Mouse (Mus musculus) duodenum, adult 2 months (tissue): ENCODE measurements around the gene Dpm1. TPM values are rescaled to one million over a fixed set of nuclear protein-coding genes. Genes with fewer than 3 reads are reported as not detected.

Experiments used
- polyA plus RNA-seq: library from polyadenylated mRNA; depleted of rRNA; stranded (reverse); fragments of >200 nt; gene quantifications from 2 replicates; pipeline ENCODE4 v1.2.3, GENCODE M21; 2012; ENCODE audit warnings: low replicate concordance; rRNA removed

Gene Dpm1
- polyA plus RNA-seq: 11.0 and 15.8 TPM in 2 replicates

DNA sequence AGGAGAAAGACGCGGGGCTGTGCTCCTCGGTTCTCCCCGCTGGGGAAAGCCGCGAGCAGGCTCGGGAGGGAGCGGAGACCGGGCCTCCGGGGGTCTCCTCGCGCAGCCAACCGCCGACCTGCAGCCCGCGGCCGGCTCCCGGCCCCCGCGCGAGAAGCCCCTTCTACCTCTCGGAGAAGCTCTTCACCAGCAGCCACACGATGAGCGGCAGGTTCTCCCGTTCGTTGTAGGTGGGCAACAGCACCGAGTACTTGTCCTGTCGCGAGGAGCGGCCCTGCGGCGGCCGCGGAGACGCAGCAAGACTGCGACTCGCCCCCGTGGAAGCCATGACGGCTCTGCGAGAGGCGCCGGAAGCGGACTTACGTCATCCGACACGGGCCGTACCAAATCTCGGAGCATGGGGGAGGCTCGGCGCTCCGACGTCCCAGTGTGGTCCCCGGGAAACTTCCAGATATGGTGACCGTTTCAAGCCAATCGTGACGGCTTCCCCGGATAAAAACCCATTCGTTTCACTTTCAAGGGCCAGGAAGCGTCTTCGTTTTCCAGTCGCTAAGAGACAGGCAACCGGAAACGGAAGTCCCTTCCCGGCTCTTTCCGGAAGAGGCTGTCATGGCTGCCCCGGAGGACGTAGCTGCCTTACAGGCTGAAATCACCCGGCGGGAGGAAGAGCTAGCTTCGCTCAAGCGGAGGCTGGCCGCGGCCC is at the start of gene Dpm1, which contains the start of the genes Gm20716 and Mocs3:
TSS of gene Dpm1 (minus strand) at position 566 of the 703 bp plus-strand sequence.
TSS of gene Gm20716 (minus strand) at position 339 of the 703 bp plus-strand sequence.
TSS of gene Mocs3 (plus strand) at position 597 of the 703 bp plus-strand sequence.

DNA sequence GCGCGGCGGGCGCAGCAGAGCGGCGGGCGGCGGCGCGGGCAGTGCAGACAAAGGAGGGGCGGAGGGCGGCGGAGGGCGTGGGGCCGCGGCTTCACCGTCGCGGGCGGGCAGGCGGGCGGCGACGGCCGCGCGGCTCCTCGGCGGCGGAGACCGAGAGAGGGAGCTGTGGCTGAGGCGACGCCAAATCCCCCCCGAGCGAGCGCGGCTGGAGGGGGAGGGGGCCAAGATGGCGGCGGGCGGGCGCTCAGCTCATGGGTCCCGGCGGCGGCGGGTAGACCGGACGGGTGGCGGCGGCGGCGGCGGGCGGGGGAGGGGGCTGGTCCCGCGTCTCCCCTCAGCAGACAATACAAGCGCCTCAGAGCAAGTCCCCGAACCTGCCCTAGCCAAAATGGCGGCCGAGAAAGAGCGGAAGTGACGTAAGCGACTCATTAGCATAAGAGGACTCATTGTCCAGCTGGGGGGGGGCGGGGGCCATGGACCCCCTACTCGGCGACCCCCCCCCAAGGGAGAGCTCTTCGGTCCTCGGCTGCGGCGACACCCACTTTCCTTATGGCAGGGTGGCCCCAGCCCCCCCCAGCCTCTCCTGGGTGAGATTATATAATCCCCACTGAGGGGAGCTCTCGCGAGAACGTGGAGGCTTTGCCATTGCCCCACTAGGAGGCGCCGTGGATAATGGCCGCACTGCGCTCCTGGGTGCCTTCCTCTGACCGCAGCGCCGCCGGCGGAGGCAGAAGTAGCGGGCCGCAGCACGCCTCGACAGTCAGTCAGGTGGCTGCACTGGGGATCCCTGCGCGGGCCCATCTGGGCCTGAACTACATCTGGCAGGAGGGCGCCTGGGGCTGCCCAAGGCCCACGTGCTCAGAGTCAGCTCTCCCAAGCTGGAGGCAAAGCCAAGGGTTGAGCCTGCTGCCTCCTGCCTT is 23.4 kb downstream of the Dpm1 start, which contains the start of gene Adnp:
TSS of gene Adnp (minus strand) at position 388 of the 920 bp plus-strand sequence.

Other genes starting within 250 kb of the Dpm1 start
- gene Ripor3, start 220.0 kb downstream of the Dpm1 start, polyA plus RNA-seq: 3.3 and 3.4 TPM in 2 replicates
- 19.6 and 28.7 TPM in 2 replicates for gene Pard6b, start 149.6 kb downstream of the Dpm1 start, polyA plus RNA-seq
- gene Adnp, start 23.5 kb downstream of the Dpm1 start, polyA plus RNA-seq: 7.3 and 11.1 TPM in 2 replicates
- not detected in 2 replicates for gene Gm20716, start 227 bp downstream of the Dpm1 start, polyA plus RNA-seq
- 27.4 and 72.7 TPM in 2 replicates for gene Mocs3, start within 50 bp of the Dpm1 start, polyA plus RNA-seq
- 0.48 and 1.3 TPM in 2 replicates for gene Kcng1, start 51.1 kb upstream of the Dpm1 start, polyA plus RNA-seq